Mouse (Mus musculus) heart, embryonic 14.5 days (tissue): ENCODE results near the gene Slc39a11. TPM values are rescaled to one million over a fixed set of nuclear protein-coding genes. Genes with fewer than 3 reads are reported as not detected.

ENCODE experiments used
- ATAC-seq: fragments of 200-750 bp; cut with Nextera tagmentation; 2 replicates; pipeline ENCODE4 v1.8.0; 2017; ENCODE audit warnings: low read depth, moderate TSS enrichment; ENCODE audit not compliant: insufficient number of reproducible peaks, insufficient read depth, low FRiP score
- H3K27ac ChIP-seq, 2 experiments: fragments of 200-500 bp in 1 of 2; fragments of 300-500 bp in 1 of 2; sonication (generic) in 1 of 2; replicated peaks in 1 of 2; 2 replicates each; pipeline ENCODE4 v1.5.1; 2012 to 2014; ENCODE audit warnings: low read depth in 2 of 2, low read length in 2 of 2, control low read depth in 1 of 2, mild to moderate bottlenecking in 1 of 2, mixed read lengths in 1 of 2; ENCODE audit not compliant: control insufficient read depth in 1 of 2, insufficient read depth in 1 of 2
- H3K27me3 ChIP-seq: fragments of 300-500 bp; sonication (generic); 2 replicates; pipeline ENCODE4 v1.6.1; 2014; ENCODE audit warnings: mild to moderate bottlenecking, low read length, control low read depth; ENCODE audit not compliant: control insufficient read depth, insufficient read depth
- H3K36me3 ChIP-seq: fragments of 300-500 bp; sonication (generic); 2 replicates; pipeline ENCODE4 v1.6.1; 2014; ENCODE audit warnings: mild to moderate bottlenecking, control low read depth, low read length, mixed read lengths; ENCODE audit not compliant: control insufficient read depth, insufficient read depth
- H3K4me1 ChIP-seq, 2 experiments: fragments of 200-500 bp in 1 of 2; fragments of 300-500 bp in 1 of 2; sonication (generic) in 1 of 2; 2 replicates each; pipeline ENCODE4 v1.6.1; 2012 to 2014; ENCODE audit warnings: low read length in 2 of 2, control low read depth in 1 of 2, mixed read lengths in 1 of 2; ENCODE audit not compliant: control insufficient read depth in 2 of 2, insufficient read depth in 2 of 2
- H3K4me2 ChIP-seq: fragments of 300-500 bp; sonication (generic); 2 replicates; pipeline ENCODE4 v1.6.1; 2014; ENCODE audit warnings: mild to moderate bottlenecking, low read length
- H3K4me3 ChIP-seq, 2 experiments: fragments of 200-500 bp in 1 of 2; fragments of 300-500 bp in 1 of 2; sonication (generic) in 1 of 2; 2 replicates each; pipeline ENCODE4 v1.5.1; 2012 to 2014; ENCODE audit warnings: low read length in 2 of 2, mild to moderate bottlenecking in 2 of 2, control low read depth in 1 of 2, low read depth in 1 of 2, moderate library complexity in 1 of 2; ENCODE audit not compliant: control insufficient read depth in 1 of 2, insufficient read depth in 1 of 2
- H3K9ac ChIP-seq: fragments of 300-500 bp; sonication (generic); 2 replicates; pipeline ENCODE4 v1.6.1; 2014; ENCODE audit warnings: mild to moderate bottlenecking, low read length
- H3K9me3 ChIP-seq: fragments of 300-500 bp; sonication (generic); 2 replicates; pipeline ENCODE4 v1.6.1; 2016; ENCODE audit warnings: low read length, control low read depth; ENCODE audit not compliant: control insufficient read depth
- WGBS: fragments of 180-500 bp; shearing (Covaris S2); extraction: QIAGEN DNeasy Blood & Tissue Kit; methylation state at CpG from one replicate; pipeline ENCODE4 v1.1.7; 2014; 5-methylcytosine and 5-hydroxymethylcytosine counted together
- polyA plus RNA-seq: library from polyadenylated mRNA; unstranded; fragments of >200 nt; fragmentation: Nextera tagmentation; extraction: Ambion mirVana; gene quantifications from 2 replicates; pipeline ENCODE4 v1.2.1, GENCODE M21; 2014

The Slc39a11 gene
- polyA plus RNA-seq, 1 experiment from 2014 or later: 13.6 TPM

GRCm38 (mm10) chr11:113393366-113394150 is 256.3 kb downstream of the Slc39a11 start:
- 58% methylated on average over 23 of the region's 23 CpGs for WGBS
- H3K4me2 ChIP-seq: no peak overlapping the region

DNA sequence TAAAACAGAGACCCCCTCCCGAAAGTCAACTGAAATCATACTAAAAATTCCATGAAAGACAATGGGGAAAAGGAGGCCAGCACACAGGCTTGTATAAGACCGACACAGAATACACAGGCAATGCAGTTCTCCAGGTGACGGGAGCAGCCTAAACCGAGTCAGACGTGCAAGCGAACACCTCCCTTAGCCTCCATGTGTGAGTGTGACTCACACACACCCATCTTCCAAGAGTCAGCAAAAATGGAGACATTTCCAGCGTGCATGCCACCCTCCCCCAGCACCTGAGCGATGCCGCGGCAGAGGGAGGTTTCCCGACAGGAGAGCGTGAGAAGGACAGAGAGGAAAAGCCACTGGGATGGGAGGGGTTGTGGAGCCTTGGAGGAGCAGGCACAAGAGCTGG is 258.2 kb downstream of the Slc39a11 start:
- WGBS: 87% methylated on average over 12 of the region's 12 CpGs
- Histone ChIP-seq H3K27ac (no peak overlapping the region), H3K4me1 (peaks cover 3 to 4% of the 10 kb centered on the region in 2 experiments; a peak in 2 of 4 replicates), H3K36me3 (no peaks in the 10 kb centered on the region), H3K27me3 (no peaks in the 10 kb centered on the region), H3K9ac (no peak overlapping the region), H3K4me3 (no peak overlapping the region), H3K9me3 (no peaks in the 10 kb centered on the region), H3K4me2 (no peak overlapping the region)
- no peak for ATAC-seq

More at GRCm38 (mm10) chr11:113393366-113394150, 256.3 kb downstream of the Slc39a11 start:
- Histone ChIP-seq H3K9ac (no peak overlapping the region), H3K27ac (no peak overlapping the region), H3K4me3 (no peak overlapping the region), H3K36me3 (no peaks in the 10 kb centered on the region), H3K4me1 (peaks cover 3 to 4% of the 10 kb centered on the region in 2 experiments; a peak in 2 of 4 replicates), H3K9me3 (peaks cover 6% of the 10 kb centered on the region), H3K27me3 (no peaks in the 10 kb centered on the region)
- no peak for ATAC-seq

DNA sequence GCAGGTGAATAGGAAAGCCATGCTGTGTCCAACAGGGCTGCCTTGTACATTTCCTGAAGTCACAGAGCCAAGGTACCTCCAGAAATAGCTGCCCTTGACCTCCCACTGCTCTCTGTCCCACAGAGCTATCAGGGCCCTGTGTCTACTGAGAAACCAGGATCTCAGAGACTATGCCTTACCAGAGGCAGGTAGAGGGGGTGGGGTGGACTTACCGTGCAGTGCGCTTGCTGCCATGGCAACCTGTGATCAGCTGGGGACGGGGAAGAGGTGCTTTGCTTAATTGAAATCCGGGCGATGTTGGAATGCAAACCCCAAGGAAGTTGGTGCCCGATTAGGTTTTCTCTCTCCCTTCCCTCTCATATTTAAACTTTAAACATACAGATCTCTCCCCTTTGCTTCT is 260.2 kb downstream of the Slc39a11 start:
- no peak overlapping the region for H3K4me2 ChIP-seq
- 55% methylated on average over 6 of the region's 6 CpGs for WGBS
- H3K27ac ChIP-seq: no peak overlapping the region
- H3K36me3 ChIP-seq: no peaks in the 10 kb centered on the region
- H3K4me3 ChIP-seq: no peak overlapping the region
- H3K9ac ChIP-seq: no peak overlapping the region
- ATAC-seq: no peak
- H3K4me1 ChIP-seq: peaks cover 3 to 4% of the 10 kb centered on the region in 2 experiments; a peak in 2 of 4 replicates
- H3K27me3 ChIP-seq: no peaks in the 10 kb centered on the region
- H3K9me3 ChIP-seq: no peaks in the 10 kb centered on the region

- H3K4me1 ChIP-seq: no peaks in the 10 kb centered on the region; a peak in 1 of 4 replicates
- no peak for ATAC-seq
- 72% methylated on average over 10 of the region's 10 CpGs for whole genome bisulfite sequencing
- H3K4me3 ChIP-seq: no peak overlapping the region
- no peaks in the 10 kb centered on the region for H3K9me3 ChIP-seq
- H3K9ac ChIP-seq: no peak overlapping the region
- no peak overlapping the region for H3K4me2 ChIP-seq
- no peaks in the 10 kb centered on the region for H3K27me3 ChIP-seq
- no peak overlapping the region for H3K27ac ChIP-seq
- no peaks in the 10 kb centered on the region for H3K36me3 ChIP-seq
Observed at GRCm38 (mm10) chr11:113382674-113383571, 267.0 kb downstream of the Slc39a11 start.

DNA sequence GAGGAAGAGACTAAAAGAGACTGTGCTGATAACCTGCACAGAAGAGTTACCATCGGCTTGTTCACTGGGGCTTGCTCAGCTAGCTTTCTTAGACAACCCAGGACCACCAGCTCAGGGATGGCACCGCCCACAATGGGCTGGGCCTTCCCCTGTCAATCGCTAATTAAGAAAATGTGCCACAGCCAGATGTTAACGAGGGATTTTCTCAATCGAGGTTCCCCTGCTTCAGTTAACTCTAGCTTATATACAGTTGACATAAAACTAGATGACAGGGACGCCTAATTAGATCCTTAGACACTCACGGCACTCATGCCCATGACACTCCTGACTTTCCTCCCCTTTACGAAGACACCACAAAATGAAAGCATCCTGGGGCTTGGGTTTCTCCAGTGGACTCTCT is 268.3 kb downstream of the Slc39a11 start:
- H3K4me1 ChIP-seq: no peaks in the 10 kb centered on the region; a peak in 1 of 4 replicates
- H3K27ac ChIP-seq: no peak overlapping the region
- H3K27me3 ChIP-seq: no peaks in the 10 kb centered on the region
- no peak overlapping the region for H3K9ac ChIP-seq
- no peak for ATAC-seq
- no peak overlapping the region for H3K4me3 ChIP-seq
- no peak overlapping the region for H3K4me2 ChIP-seq
- no peaks in the 10 kb centered on the region for H3K36me3 ChIP-seq
- WGBS: 79% methylated on average over 8 of the region's 8 CpGs
- H3K9me3 ChIP-seq: no peaks in the 10 kb centered on the region

DNA sequence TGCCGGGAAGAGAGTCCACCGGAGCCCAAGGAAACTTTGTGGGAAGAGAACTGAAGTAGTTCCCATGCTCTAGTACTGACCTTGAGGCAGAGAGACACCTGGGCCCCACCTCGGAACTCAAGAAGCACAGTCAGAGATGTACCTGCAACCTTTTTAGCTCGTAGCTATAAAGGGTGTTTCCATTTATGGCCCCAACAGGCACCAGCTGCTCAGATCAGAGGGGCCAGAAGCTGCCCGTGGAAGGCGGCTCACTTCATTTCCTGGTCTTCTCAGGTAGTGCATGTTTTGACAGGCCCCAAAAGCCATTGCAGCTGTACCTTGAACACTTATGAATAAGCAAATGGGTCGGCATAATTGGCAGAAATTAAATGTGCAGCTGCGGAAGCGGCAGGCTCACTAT is 271.0 kb downstream of the Slc39a11 start:
- no peaks in the 10 kb centered on the region for H3K9me3 ChIP-seq
- no peak overlapping the region for H3K9ac ChIP-seq
- no peaks in the 10 kb centered on the region for H3K36me3 ChIP-seq
- H3K27ac ChIP-seq: no peak overlapping the region
- H3K4me3 ChIP-seq: no peak overlapping the region
- H3K27me3 ChIP-seq: no peaks in the 10 kb centered on the region
- no peaks in the 10 kb centered on the region; a peak in 1 of 4 replicates for H3K4me1 ChIP-seq
- no peak for ATAC-seq
- no peak overlapping the region for H3K4me2 ChIP-seq
- WGBS: 77% methylated on average over 9 of the region's 9 CpGs

DNA sequence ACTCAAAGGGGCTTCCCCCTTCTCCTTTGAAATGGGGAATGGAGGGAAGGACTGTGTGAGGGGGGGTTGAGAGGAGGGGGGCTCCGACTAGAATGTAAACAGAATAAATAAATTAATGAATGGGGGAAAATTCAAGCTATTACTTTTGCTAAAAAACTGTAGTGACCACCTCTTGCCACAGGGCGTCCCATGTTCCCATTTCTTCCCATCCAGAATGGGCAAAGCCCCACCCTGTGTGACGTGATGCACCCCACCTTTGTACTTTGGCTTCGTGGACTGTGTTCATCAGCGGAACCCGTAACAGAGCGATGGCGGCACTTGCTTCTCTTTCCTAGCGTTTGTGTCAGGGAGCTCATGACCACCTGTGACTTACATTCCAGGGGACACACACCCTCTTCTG is 273.8 kb downstream of the Slc39a11 start:
- H3K27ac ChIP-seq: no peak overlapping the region
- no peak overlapping the region for H3K4me3 ChIP-seq
- no peaks in the 10 kb centered on the region for H3K36me3 ChIP-seq
- no peaks in the 10 kb centered on the region; a peak in 1 of 4 replicates for H3K4me1 ChIP-seq
- H3K27me3 ChIP-seq: no peaks in the 10 kb centered on the region
- no peaks in the 10 kb centered on the region for H3K9me3 ChIP-seq
- H3K9ac ChIP-seq: no peak overlapping the region
- ATAC-seq: no peak
- H3K4me2 ChIP-seq: no peak overlapping the region
- 82% methylated on average over 9 of the region's 9 CpGs for WGBS
